Mouse (Mus musculus) liver, embryonic 14.5 days (tissue): ENCODE data around the gene Ccdc71.

Source experiments
- CTCF ChIP-seq: IDR thresholded peaks from 2 replicates; pipeline ENCODE4 v1.5.1; 2016; ENCODE audit warnings: antibody characterized with exemption, low read depth, control low read depth
- EP300 ChIP-seq: IDR thresholded peaks from 2 replicates; pipeline ENCODE4 v1.6.1; 2016; ENCODE audit warnings: antibody characterized with exemption, low read depth

DNA sequence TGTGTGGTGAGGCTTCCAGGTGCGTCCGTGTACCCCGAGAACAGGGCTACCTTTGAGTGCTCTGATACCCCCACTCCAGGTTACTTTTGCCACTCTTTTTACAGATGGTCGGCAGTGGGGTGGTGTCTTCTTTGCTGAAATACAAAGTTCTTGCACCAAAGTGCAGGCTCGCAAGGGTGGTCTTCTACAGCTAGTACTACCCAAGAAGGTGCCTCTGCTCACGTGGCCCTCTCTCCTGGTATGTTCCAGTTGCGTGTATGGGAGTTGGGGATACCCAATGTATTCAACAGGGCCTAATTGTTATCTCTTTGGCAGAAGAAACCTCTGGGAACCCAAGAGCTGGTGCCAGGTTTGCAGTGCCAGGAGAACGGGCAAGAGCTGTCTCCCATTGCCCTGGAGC lies 32.9 kb downstream of the Ccdc71 start:
- TF ChIP-seq CTCF (no peak), EP300 (no peak)
